Mouse (Mus musculus): ENCODE measurements around the gene Gm26992. TPM values are rescaled to one million over a fixed set of nuclear protein-coding genes. Genes with fewer than 3 reads are reported as not detected.
"Not testable (repeated sequence)": the region's sequence is repeated elsewhere in the genome, so short reads cannot be mapped to it uniquely, and the experiment has no call there.

Gene Gm26992
- not detected for total RNA-seq (2021)

GRCm38 (mm10) chrX:103421710-103422109 lies at the start of gene Gm26992:
Gene Gm26992, plus strand, starts transcription at chrX:103422010.
- intact Hi-C loops (cut with DNase I), result no loop called here
- DNase-seq (ENCODE audit: low spot score in 2 of 2), result no peak

GRCm38 (mm10) chrX:103374250-103374649 lies 47.6 kb upstream of the Gm26992 start:
- DNase-seq (ENCODE audit: low spot score in 2 of 2), result no peak
- intact Hi-C loops (cut with DNase I), result loop anchor here (5.0 kb wide), 1 partner anchor 102 kb away; no protein-coding TSS in a partner anchor

GRCm38 (mm10) chrX:103384528-103384927 lies 37.3 kb upstream of the Gm26992 start:
- intact Hi-C loops (cut with DNase I), result loop anchor here (5.0 kb wide), 1 partner anchor 58 kb away; no protein-coding TSS in a partner anchor
- DNase-seq (ENCODE audit: low spot score in 2 of 2), result no peak

GRCm38 (mm10) chrX:103388131-103388530 lies 33.7 kb upstream of the Gm26992 start:
- intact Hi-C loops (cut with DNase I), result no loop called here
- DNase-seq (ENCODE audit: low spot score in 2 of 2), result peak in 1 of 2 experiments; percentile 50

GRCm38 (mm10) chrX:103393841-103394240 lies 28.0 kb upstream of the Gm26992 start:
- intact Hi-C loops (cut with DNase I), result no loop called here
- no peak for DNase-seq (ENCODE audit: low spot score in 2 of 2)

- DNase-seq (ENCODE audit: low spot score in 2 of 2), result no peak
- intact Hi-C loops (cut with DNase I), result no loop called here
Measured at GRCm38 (mm10) chrX:103405021-103405420, 16.8 kb upstream of the Gm26992 start.

- intact Hi-C loops (cut with DNase I), result no loop called here
- DNase-seq (ENCODE audit: low spot score in 2 of 2), result no peak
Measured at GRCm38 (mm10) chrX:103414167-103414566, 7.6 kb upstream of the Gm26992 start, which contains the start of gene Tsx. Gene Tsx, plus strand, starts transcription at chrX:103414467.

GRCm38 (mm10) chrX:103427677-103428076 lies 5.9 kb downstream of the Gm26992 start:
- no peak for DNase-seq (ENCODE audit: low spot score in 2 of 2)
- intact Hi-C loops (cut with DNase I), result no loop called here

GRCm38 (mm10) chrX:103432293-103432692 lies 10.5 kb downstream of the Gm26992 start:
- no peak for DNase-seq (ENCODE audit: low spot score in 2 of 2)
- intact Hi-C loops (cut with DNase I), result no loop called here

GRCm38 (mm10) chrX:103438023-103438422 lies 16.2 kb downstream of the Gm26992 start:
- no peak for DNase-seq (ENCODE audit: low spot score in 2 of 2)
- intact Hi-C loops (cut with DNase I), result no loop called here

GRCm38 (mm10) chrX:103440803-103441202 lies 19.0 kb downstream of the Gm26992 start:
- intact Hi-C loops (cut with DNase I), result loop anchor here (1.0 to 5.0 kb wide), 4 partner anchors 59 to 484 kb away; no protein-coding TSS in a partner anchor
- DNase-seq (ENCODE audit: low spot score in 2 of 2), result peak; percentile 42 to 60

GRCm38 (mm10) chrX:103443755-103444154 lies 21.9 kb downstream of the Gm26992 start:
- intact Hi-C loops (cut with DNase I), result loop anchor here (5.0 kb wide), 2 partner anchors 61 to 486 kb away; no protein-coding TSS in a partner anchor
- peak; percentile 21 to 31 for DNase-seq (ENCODE audit: low spot score in 2 of 2)

GRCm38 (mm10) chrX:103447539-103448169 lies 25.8 kb downstream of the Gm26992 start:
- intact Hi-C loops (cut with DNase I), result no loop called here
- DNase-seq (ENCODE audit: low spot score in 2 of 2), result peak in 1 of 2 experiments; percentile 20

GRCm38 (mm10) chrX:103448429-103448828 lies 26.6 kb downstream of the Gm26992 start:
- intact Hi-C loops (cut with DNase I); DNase-seq (ENCODE audit: low spot score in 2 of 2): not testable (repeated sequence)

- DNase-seq (ENCODE audit: low spot score in 2 of 2); intact Hi-C loops (cut with DNase I): not testable (repeated sequence)
Measured at GRCm38 (mm10) chrX:103448943-103449722, 27.3 kb downstream of the Gm26992 start.

- intact Hi-C loops (cut with DNase I), result no loop called here
- no peak for DNase-seq (ENCODE audit: low spot score in 2 of 2)
Measured at GRCm38 (mm10) chrX:103452815-103453214, 31.0 kb downstream of the Gm26992 start.

- intact Hi-C loops (cut with DNase I), result no loop called here
Measured at GRCm38 (mm10) chrX:103460056-103460455, 38.2 kb downstream of the Gm26992 start.

GRCm38 (mm10) chrX:103468998-103469397 lies 47.2 kb downstream of the Gm26992 start:
- DNase-seq (ENCODE audit: low spot score in 2 of 2), result no peak
- intact Hi-C loops (cut with DNase I), result no loop called here

More at GRCm38 (mm10) chrX:103460056-103460455, 38.2 kb downstream of the Gm26992 start:
- no peak for DNase-seq (ENCODE audit: low spot score in 2 of 2)

GRCm38 (mm10) chrX:103472346-103472745 lies 50.5 kb downstream of the Gm26992 start:
- no peak for DNase-seq (ENCODE audit: low spot score in 2 of 2)
- intact Hi-C loops (cut with DNase I), result no loop called here

- intact Hi-C loops (cut with DNase I), result no loop called here
- peak; percentile 46 to 50 for DNase-seq (ENCODE audit: low spot score in 2 of 2)
Measured at GRCm38 (mm10) chrX:103477507-103477906, 55.7 kb downstream of the Gm26992 start.
